Mouse (Mus musculus): Measurements from ENCODE around the gene Mrpl24. TPM values are rescaled to one million over a fixed set of nuclear protein-coding genes. Genes with fewer than 3 reads are reported as not detected.

The Mrpl24 gene
- polyA plus RNA-seq, 1 experiment from 2014 or later, result 71.4 TPM

- no peak overlapping the region for H3K27ac ChIP-seq
- WGBS, result 86% methylated on average over 7 of the region's 7 CpGs
These were observed 5.8 kb upstream of the Mrpl24 start for GRCm38 (mm10) chr3:87913491-87913890.

GRCm38 (mm10) chr3:87913891-87914290 is 5.4 kb upstream of the Mrpl24 start:
- H3K4me3 ChIP-seq, result no peak overlapping the region
- no peak overlapping the region for H3K27ac ChIP-seq
- H3K9me3 ChIP-seq, result no peaks in the 10 kb centered on the region
- peaks cover 45% of the 10 kb centered on the region for H3K36me3 ChIP-seq
- 94% methylated on average over 10 of the region's 10 CpGs for WGBS
- H3K27me3 ChIP-seq, result no peaks in the 10 kb centered on the region
- H3K9ac ChIP-seq, result no peak overlapping the region
- ATAC-seq (ENCODE audit: insufficient number of reproducible peaks, insufficient read depth, low FRiP score, low TSS enrichment), result no peak
- peaks cover 28% of the 10 kb centered on the region for H3K4me1 ChIP-seq
- H3K4me2 ChIP-seq (replicated peaks), result no peak overlapping the region

More at GRCm38 (mm10) chr3:87913491-87913890, 5.8 kb upstream of the Mrpl24 start:
- ATAC-seq (ENCODE audit: insufficient number of reproducible peaks, insufficient read depth, low FRiP score, low TSS enrichment), result no peak
- H3K4me2 ChIP-seq (replicated peaks), result no peak overlapping the region
- no peak overlapping the region for H3K4me3 ChIP-seq
- H3K27me3 ChIP-seq, result no peaks in the 10 kb centered on the region
- no peak overlapping the region for H3K9ac ChIP-seq
- H3K36me3 ChIP-seq, result peaks cover 45% of the 10 kb centered on the region
- no peaks in the 10 kb centered on the region for H3K9me3 ChIP-seq
- H3K4me1 ChIP-seq, result peaks cover 30% of the 10 kb centered on the region

- H3K27ac ChIP-seq, result no peak overlapping the region
- H3K4me3 ChIP-seq, result no peak overlapping the region
- ATAC-seq (ENCODE audit: insufficient number of reproducible peaks, insufficient read depth, low FRiP score, low TSS enrichment), result no peak
- no peaks in the 10 kb centered on the region for H3K9me3 ChIP-seq
- no peaks in the 10 kb centered on the region for H3K27me3 ChIP-seq
- no peak overlapping the region for H3K4me2 ChIP-seq (replicated peaks)
- H3K36me3 ChIP-seq, result peaks cover 49% of the 10 kb centered on the region
- H3K9ac ChIP-seq, result no peak overlapping the region
- 0 out of 2 replicates have a peak, but pooled peaks cover 10% of the 10 kb centered on the region for H3K4me1 ChIP-seq
- WGBS, result 95% methylated on average over 1 of the region's 1 CpGs
These were observed 2.3 kb upstream of the Mrpl24 start for GRCm38 (mm10) chr3:87916990-87917389.

GRCm38 (mm10) chr3:87918551-87918950 is 755 bp upstream of the Mrpl24 start:
- Histone ChIP-seq H3K4me3 (no peak overlapping the region), H3K9me3 (no peaks in the 10 kb centered on the region), H3K36me3 (peaks cover 57% of the 10 kb centered on the region), H3K27ac (no peak overlapping the region), H3K9ac (no peak overlapping the region), H3K4me1 (0 out of 2 replicates have a peak, but pooled peaks cover 10% of the 10 kb centered on the region), H3K4me2 (replicated peaks) (peak overlapping the region; percentile 63), H3K27me3 (no peaks in the 10 kb centered on the region)
- ATAC-seq (ENCODE audit: insufficient number of reproducible peaks, insufficient read depth, low FRiP score, low TSS enrichment), result no peak
- 93% methylated on average over 1 of the region's 1 CpGs for WGBS

- peaks cover 57% of the 10 kb centered on the region for H3K36me3 ChIP-seq
- H3K9me3 ChIP-seq, result no peaks in the 10 kb centered on the region
- H3K4me3 ChIP-seq, result peak overlapping the region; percentile 65
- no peaks in the 10 kb centered on the region for H3K27me3 ChIP-seq
- H3K4me1 ChIP-seq, result 0 out of 2 replicates have a peak, but pooled peaks cover 10% of the 10 kb centered on the region
- H3K27ac ChIP-seq, result no peak overlapping the region
- H3K9ac ChIP-seq, result peak overlapping the region; percentile 67
- no peak for ATAC-seq (ENCODE audit: insufficient number of reproducible peaks, insufficient read depth, low FRiP score, low TSS enrichment)
- H3K4me2 ChIP-seq (replicated peaks), result peak overlapping the region; percentile 63
- 67% methylated on average over 9 of the region's 9 CpGs for WGBS
These were observed 1.1 kb downstream of the Mrpl24 start for GRCm38 (mm10) chr3:87920270-87920943.

GRCm38 (mm10) chr3:87924996-87925395 is 5.7 kb downstream of the Mrpl24 start:
- Histone ChIP-seq H3K27me3 (no peaks in the 10 kb centered on the region), H3K9ac (no peak overlapping the region), H3K4me1 (peaks cover 14% of the 10 kb centered on the region), H3K4me2 (replicated peaks) (no peak overlapping the region), H3K4me3 (no peak overlapping the region), H3K36me3 (peaks cover 59% of the 10 kb centered on the region), H3K9me3 (no peaks in the 10 kb centered on the region), H3K27ac (no peak overlapping the region)
- WGBS, result 88% methylated on average over 7 of the region's 7 CpGs
- no peak for ATAC-seq (ENCODE audit: insufficient number of reproducible peaks, insufficient read depth, low FRiP score, low TSS enrichment)

- H3K27ac ChIP-seq, result no peak overlapping the region
- peaks cover 23% of the 10 kb centered on the region for H3K4me1 ChIP-seq
- H3K9me3 ChIP-seq, result no peaks in the 10 kb centered on the region
- no peak overlapping the region for H3K9ac ChIP-seq
- peaks cover 61% of the 10 kb centered on the region for H3K36me3 ChIP-seq
- no peak for ATAC-seq (ENCODE audit: insufficient number of reproducible peaks, insufficient read depth, low FRiP score, low TSS enrichment)
- WGBS, result 92% methylated on average over 5 of the region's 5 CpGs
- H3K4me2 ChIP-seq (replicated peaks), result no peak overlapping the region
- H3K27me3 ChIP-seq, result no peaks in the 10 kb centered on the region
- H3K4me3 ChIP-seq, result no peak overlapping the region
These were observed 8.1 kb downstream of the Mrpl24 start for GRCm38 (mm10) chr3:87927452-87927851.

GRCm38 (mm10) chr3:87929341-87930077 is 10.2 kb downstream of the Mrpl24 start:
- ATAC-seq (ENCODE audit: insufficient number of reproducible peaks, insufficient read depth, low FRiP score, low TSS enrichment), result peak; percentile 38; the same call in 1 of the 2 replicates
- Histone ChIP-seq H3K9ac (peak overlapping the region; percentile 91), H3K9me3 (no peaks in the 10 kb centered on the region), H3K27me3 (no peaks in the 10 kb centered on the region), H3K36me3 (peaks cover 53% of the 10 kb centered on the region), H3K4me1 (peaks cover 25% of the 10 kb centered on the region), H3K27ac (peak overlapping the region; percentile 92), H3K4me2 (replicated peaks) (peak overlapping the region; percentile 83), H3K4me3 (peak overlapping the region; percentile 97)
- 7% methylated on average over 26 of the region's 26 CpGs for WGBS

GRCm38 (mm10) chr3:87930078-87930795 is 10.9 kb downstream of the Mrpl24 start, which contains the start of the genes Isg20l2 and Rrnad1:
Gene Isg20l2, plus strand, starts transcription at chr3:87930314.
Gene Rrnad1, minus strand, starts transcription at chr3:87930717.
- H3K4me3 ChIP-seq, result peak within 1 kb of the TSS; percentile 97
- H3K36me3 ChIP-seq, result peaks cover 48% of the 10 kb centered on the region
- peak; percentile 95 for ATAC-seq (ENCODE audit: insufficient number of reproducible peaks, insufficient read depth, low FRiP score, low TSS enrichment)
- no peaks in the 10 kb centered on the region for H3K27me3 ChIP-seq
- H3K4me1 ChIP-seq, result peaks cover 25% of the 10 kb centered on the region
- no peaks in the 10 kb centered on the region for H3K9me3 ChIP-seq
- H3K27ac ChIP-seq, result peak within 1 kb of the TSS; percentile 92
- WGBS, result under 1% methylated on average over 78 of the region's 78 CpGs
- peak within 1 kb of the TSS; percentile 91 for H3K9ac ChIP-seq
- H3K4me2 ChIP-seq (replicated peaks), result peak within 1 kb of the TSS; percentile 83

GRCm38 (mm10) chr3:87934026-87934425 is 14.7 kb downstream of the Mrpl24 start:
- no peaks in the 10 kb centered on the region for H3K9me3 ChIP-seq
- WGBS, result 84% methylated on average over 5 of the region's 5 CpGs
- no peak overlapping the region for H3K4me3 ChIP-seq
- ATAC-seq (ENCODE audit: insufficient number of reproducible peaks, insufficient read depth, low FRiP score, low TSS enrichment), result no peak
- no peak overlapping the region for H3K27ac ChIP-seq
- no peak overlapping the region for H3K4me2 ChIP-seq (replicated peaks)
- H3K36me3 ChIP-seq, result peaks cover 52% of the 10 kb centered on the region
- no peaks in the 10 kb centered on the region for H3K27me3 ChIP-seq
- no peak overlapping the region for H3K9ac ChIP-seq
- H3K4me1 ChIP-seq, result peaks cover 27% of the 10 kb centered on the region

- Histone ChIP-seq H3K4me1 (peaks cover 22% of the 10 kb centered on the region), H3K27ac (no peak overlapping the region), H3K36me3 (peaks cover 57% of the 10 kb centered on the region), H3K9me3 (no peaks in the 10 kb centered on the region), H3K4me2 (replicated peaks) (no peak overlapping the region), H3K4me3 (no peak overlapping the region), H3K27me3 (no peaks in the 10 kb centered on the region), H3K9ac (no peak overlapping the region)
- 78% methylated on average over 4 of the region's 4 CpGs for WGBS
- no peak for ATAC-seq (ENCODE audit: insufficient number of reproducible peaks, insufficient read depth, low FRiP score, low TSS enrichment)
These were observed 15.2 kb downstream of the Mrpl24 start for GRCm38 (mm10) chr3:87934501-87934900.
